Mouse (Mus musculus): ENCODE measurements at regions not wholly inside any gene's neighbourhood (a gene's known extent, or its start where the extent isn't known, plus 50 kb on each side); places are given as distances from the start of the nearest gene placed in this dataset.

GRCm38 (mm10) chr12:51294971-51295477 is 52.8 kb upstream of the G2e3 start:
- DNase-seq: no peak
- intact Hi-C loops (cut with DNase I): no loop called here

GRCm38 (mm10) chr12:51278358-51278757 is 69.5 kb upstream of the G2e3 start:
- no peak for DNase-seq
- intact Hi-C loops (cut with DNase I): loop anchor here (10.0 kb wide), 1 partner anchor 1904 kb away; no protein-coding TSS in a partner anchor

GRCm38 (mm10) chr12:51275818-51276538 is 71.9 kb upstream of the G2e3 start:
- intact Hi-C loops (cut with DNase I): loop anchor here (10.0 kb wide), 1 partner anchor 1901 kb away; no protein-coding TSS in a partner anchor
- no peak for DNase-seq

GRCm38 (mm10) chr12:51273486-51273885 is 74.4 kb upstream of the G2e3 start:
- no peak for DNase-seq
- intact Hi-C loops (cut with DNase I): loop anchor here (10.0 kb wide), 1 partner anchor 1899 kb away; no protein-coding TSS in a partner anchor

GRCm38 (mm10) chr12:51242839-51243238 is 105.0 kb upstream of the G2e3 start:
- DNase-seq: no peak
- intact Hi-C loops (cut with DNase I): no loop called here

- intact Hi-C loops (cut with DNase I): no loop called here
- no peak for DNase-seq
These were observed 106.6 kb upstream of the G2e3 start for GRCm38 (mm10) chr12:51241131-51241781.

- DNase-seq: no peak
- intact Hi-C loops (cut with DNase I): no loop called here
These were observed 136.2 kb upstream of the G2e3 start for GRCm38 (mm10) chr12:51211691-51212090.

- DNase-seq: no peak
- intact Hi-C loops (cut with DNase I): no loop called here
These were observed 151.6 kb upstream of the G2e3 start for GRCm38 (mm10) chr12:51196289-51196688.

- DNase-seq: no peak
- intact Hi-C loops (cut with DNase I): no loop called here
These were observed 152.7 kb upstream of the G2e3 start for GRCm38 (mm10) chr12:51195136-51195535.

- no peak for DNase-seq
- intact Hi-C loops (cut with DNase I): no loop called here
These were observed 157.1 kb upstream of the G2e3 start for GRCm38 (mm10) chr12:51190754-51191153.

GRCm38 (mm10) chr12:51190186-51190585 is 157.7 kb upstream of the G2e3 start:
- intact Hi-C loops (cut with DNase I): no loop called here

GRCm38 (mm10) chr12:51188229-51188628 is 159.6 kb upstream of the G2e3 start:
- DNase-seq: no peak
- intact Hi-C loops (cut with DNase I): loop anchor here (5.0 kb wide), 1 partner anchor 1816 kb away; no protein-coding TSS in a partner anchor

More at GRCm38 (mm10) chr12:51190186-51190585, 157.7 kb upstream of the G2e3 start:
- no peak for DNase-seq

- intact Hi-C loops (cut with DNase I): loop anchor here (5.0 kb wide), 1 partner anchor 1815 kb away; no protein-coding TSS in a partner anchor
- no peak for DNase-seq
These were observed 160.1 kb upstream of the G2e3 start for GRCm38 (mm10) chr12:51187726-51188125.

GRCm38 (mm10) chr12:51185751-51186150 is 162.1 kb upstream of the G2e3 start:
- DNase-seq: no peak
- intact Hi-C loops (cut with DNase I): loop anchor here (5.0 kb wide), 1 partner anchor 1813 kb away; no protein-coding TSS in a partner anchor

GRCm38 (mm10) chr12:51174906-51175756 is 172.7 kb upstream of the G2e3 start:
- intact Hi-C loops (cut with DNase I): no loop called here

GRCm38 (mm10) chr12:51165186-51165585 is 182.7 kb upstream of the G2e3 start:
- intact Hi-C loops (cut with DNase I): no loop called here
- DNase-seq: no peak

More at GRCm38 (mm10) chr12:51174906-51175756, 172.7 kb upstream of the G2e3 start:
- DNase-seq: no peak

GRCm38 (mm10) chr12:51160995-51161394 is 186.9 kb upstream of the G2e3 start:
- intact Hi-C loops (cut with DNase I): no loop called here
- DNase-seq: no peak

- DNase-seq: no peak
- intact Hi-C loops (cut with DNase I): no loop called here
These were observed 187.7 kb upstream of the G2e3 start for GRCm38 (mm10) chr12:51160122-51160521.

- no peak for DNase-seq
These were observed 199.9 kb upstream of the G2e3 start for GRCm38 (mm10) chr12:51147963-51148362.

GRCm38 (mm10) chr12:51143840-51144239 is 204.0 kb upstream of the G2e3 start:
- DNase-seq: no peak
- intact Hi-C loops (cut with DNase I): no loop called here

More at GRCm38 (mm10) chr12:51147963-51148362, 199.9 kb upstream of the G2e3 start:
- intact Hi-C loops (cut with DNase I): no loop called here

- no peak for DNase-seq
- intact Hi-C loops (cut with DNase I): no loop called here
These were observed 204.7 kb upstream of the G2e3 start for GRCm38 (mm10) chr12:51143196-51143595.

All from heart, postnatal 36 days (tissue).